14 mouse cellular contexts compared by ENCODE assay signal in genomic region chr13:4186641-4187411, GRCm38 (mm10). TPM values are rescaled to one million over a fixed set of nuclear protein-coding genes. Genes with fewer than 3 reads are reported as not detected.
DNase-seq lines count a peak whose midpoint lies in the region; ATAC-seq and TF ChIP-seq lines count a peak whose summit lies in the region.
"Not testable (repeated sequence)": the region's sequence is repeated elsewhere in the genome, so short reads cannot be mapped to it uniquely, and the experiment has no call there.
"Had no signal": no experiment of that assay in that cellular context is flagged by ENCODE, and none has a peak within 500 bp of the region (broad histone marks: within the 10 kb centered on the region; RNA-seq: fewer than 3 reads in every experiment).

No protein-coding gene starts in this region.

- not testable (repeated sequence) for H3K27me3 ChIP-seq in forebrain, embryonic 14.5 days (replicated peaks; ENCODE audit: control insufficient read depth, insufficient read depth, low read length); liver, embryonic 14.5 days (ENCODE audit: control insufficient read depth, insufficient read depth, low read length)

- not testable (repeated sequence) for H3K36me3 ChIP-seq in forebrain, embryonic 14.5 days (ENCODE audit: control insufficient read depth, insufficient read depth, low read length); liver, embryonic 14.5 days (replicated peaks; ENCODE audit: control insufficient read depth, insufficient read depth, low read depth)

- TF ChIP-seq CTCF in liver, embryonic 14.5 days (IDR thresholded peaks at IDR 0.05; ENCODE audit: low read depth): peak; percentile 40; the same call in 1 of the 2 replicates

- not testable (repeated sequence) for H3K9ac ChIP-seq in forebrain, embryonic 14.5 days (ENCODE audit: low read length); liver, embryonic 14.5 days (replicated peaks)

- not testable (repeated sequence) for ATAC-seq in forebrain, embryonic 14.5 days; liver, embryonic 14.5 days (ENCODE audit: insufficient read depth)

- TF ChIP-seq EP300 in liver, embryonic 14.5 days (IDR thresholded peaks at IDR 0.05; ENCODE audit: low read depth): not testable (repeated sequence)

- not testable (repeated sequence) for H3K4me1 ChIP-seq in forebrain, embryonic 14.5 days (ENCODE audit: control insufficient read depth, insufficient read depth, low read length); liver, embryonic 14.5 days (replicated peaks; ENCODE audit: control insufficient read depth in 2 of 2, insufficient read depth in 2 of 2, low read length in 1 of 2)

- H3K4me2 ChIP-seq in forebrain, embryonic 14.5 days (ENCODE audit: low read length); liver, embryonic 14.5 days (ENCODE audit: low read depth): not testable (repeated sequence)

- 77% methylated on average over 7 of the region's 7 CpGs for WGBS in forebrain, embryonic 14.5 days
- WGBS in liver, embryonic 14.5 days (ENCODE audit: insufficient replicate concordance): 65% methylated on average over 7 of the region's 7 CpGs

- DNase-seq in NIH3T3 (ENCODE audit: low read depth): peak; percentile 26
- DNase-seq in brain, adult 2 months (ENCODE audit: low read depth, low spot score): peak; percentile 2
- DNase-seq in forebrain, embryonic 14.5 days (ENCODE audit: low spot score): peak; percentile 0
- peak; percentile 8 for DNase-seq in kidney, adult 18-20 months
- peak; percentile 37 to 49 for DNase-seq in kidney, postnatal 25 days
- DNase-seq in liver, embryonic 14.5 days (ENCODE audit: low read depth in 3 of 3, low spot score in 3 of 3): not testable (repeated sequence)
- DNase-seq in ovary, postnatal 36 days (ENCODE audit: low spot score): peak; percentile 16

- H3K4me3 ChIP-seq in forebrain, embryonic 14.5 days (ENCODE audit: low read depth, low read length); liver, embryonic 14.5 days (ENCODE audit: insufficient read depth in 1 of 2, low read depth in 2 of 2, low read length in 2 of 2): not testable (repeated sequence)

- H3K9me3 ChIP-seq in forebrain, embryonic 14.5 days (replicated peaks; ENCODE audit: control insufficient read depth, low read length); liver, embryonic 14.5 days (ENCODE audit: control insufficient read depth, low read length): not testable (repeated sequence)

- not testable (repeated sequence) for H3K27ac ChIP-seq in forebrain, embryonic 14.5 days (ENCODE audit: low read depth, low read length); liver, embryonic 14.5 days

RNA-seq across cellular contexts. Expression of gene Akr1c13, which starts 4.1 kb away (rescaled TPM):
- polyA plus RNA-seq in forebrain, embryonic 14.5 days (2014; fragmentation: Nextera tagmentation; extraction: Ambion mirVana): 2.4 TPM in 2 replicates
- polyA plus RNA-seq in liver, embryonic 14.5 days (2012; rRNA removed): 10.8 and 17.9 TPM in 2 replicates
- polyA plus RNA-seq in liver, embryonic 14.5 days (2014; fragmentation: Nextera tagmentation; extraction: Ambion mirVana): 36.6 and 37.4 TPM in 2 replicates

RNA-seq across cellular contexts. Expression of gene Akr1c18, which starts 36.4 kb away (rescaled TPM):
- 0.20 TPM in 1 of 2 replicates, not detected in the other for polyA plus RNA-seq in forebrain, embryonic 14.5 days (2014; fragmentation: Nextera tagmentation; extraction: Ambion mirVana)
- polyA plus RNA-seq in liver, embryonic 14.5 days (2012; rRNA removed): 0.12 and 0.18 TPM in 2 replicates
- polyA plus RNA-seq in liver, embryonic 14.5 days (2014; fragmentation: Nextera tagmentation; extraction: Ambion mirVana): 0.90 and 1.2 TPM in 2 replicates
- polyA plus RNA-seq: forebrain, embryonic 10.5 days; heart, embryonic 11.5 days; hindbrain, embryonic 13.5 days; limb, embryonic 12.5 days; midbrain, embryonic 15.5 days; neural tube, embryonic 15.5 days; spleen, adult 2 months had no signal

RNA-seq across cellular contexts. Expression of gene Akr1c19, which starts 41.7 kb away (rescaled TPM):
- polyA plus RNA-seq in forebrain, embryonic 14.5 days (2014; fragmentation: Nextera tagmentation; extraction: Ambion mirVana): 6.1 and 6.4 TPM in 2 replicates
- 8.1 and 14.1 TPM in 2 replicates for polyA plus RNA-seq in liver, embryonic 14.5 days (2012; rRNA removed)
- 40.7 and 41.1 TPM in 2 replicates for polyA plus RNA-seq in liver, embryonic 14.5 days (2014; fragmentation: Nextera tagmentation; extraction: Ambion mirVana)
